Mouse (Mus musculus) testis, postnatal 14 days (tissue): Measurements from ENCODE around the gene Gm9774.

Experiments
- DNase-seq: peaks from one replicate; pipeline ENCODE4 v3.0.0; 2021; ENCODE audit warnings: low spot score

Gm9774 gene

GRCm38 (mm10) chr3:92429323-92429722 is at the start of gene Gm9774:
TSS of gene Gm9774 (minus strand) at chr3:92429423.
- no peak for DNase-seq

GRCm38 (mm10) chr3:92470111-92470510 is 40.9 kb upstream of the Gm9774 start:
- DNase-seq: no peak

- DNase-seq: no peak
These were observed 38.2 kb upstream of the Gm9774 start for GRCm38 (mm10) chr3:92467424-92467823.

GRCm38 (mm10) chr3:92466576-92466975 is 37.4 kb upstream of the Gm9774 start:
- no peak for DNase-seq

GRCm38 (mm10) chr3:92458620-92459019 is 29.4 kb upstream of the Gm9774 start, which contains the start of gene Sprr3:
TSS of gene Sprr3 (minus strand) at chr3:92458720.
- DNase-seq: no peak

GRCm38 (mm10) chr3:92455151-92455550 is 25.9 kb upstream of the Gm9774 start:
- no peak for DNase-seq

GRCm38 (mm10) chr3:92440177-92440576 is 11.0 kb upstream of the Gm9774 start:
- DNase-seq: no peak

GRCm38 (mm10) chr3:92438689-92439088 is 9.5 kb upstream of the Gm9774 start, which contains the start of gene Sprr1b:
TSS of gene Sprr1b (minus strand) at chr3:92438789.
- no peak for DNase-seq

GRCm38 (mm10) chr3:92432282-92432681 is 3.1 kb upstream of the Gm9774 start, which contains the start of gene Sprr2k:
TSS of gene Sprr2k (plus strand) at chr3:92432582.
- no peak for DNase-seq

- no peak for DNase-seq
These were observed 11.4 kb downstream of the Gm9774 start, which contains the start of gene Sprr2j-ps for GRCm38 (mm10) chr3:92417782-92418181. TSS of gene Sprr2j-ps (plus strand) at chr3:92418082.

- DNase-seq: no peak
These were observed 21.5 kb downstream of the Gm9774 start, which contains the start of gene Sprr2i for GRCm38 (mm10) chr3:92407691-92408090. TSS of gene Sprr2i (plus strand) at chr3:92407991.

- DNase-seq: no peak
These were observed 34.9 kb downstream of the Gm9774 start for GRCm38 (mm10) chr3:92394301-92394700.

GRCm38 (mm10) chr3:92385385-92385784 is 43.8 kb downstream of the Gm9774 start, which contains the start of gene Sprr2h:
TSS of gene Sprr2h (plus strand) at chr3:92385685.
- DNase-seq: no peak
